Mouse (Mus musculus): Measurements from ENCODE around the gene Cd164l2.

- TF ChIP-seq CTCF (IDR thresholded peaks at IDR 0.05; ENCODE audit: control insufficient read depth, insufficient read depth, insufficient read length) (no peak), MAX (IDR thresholded peaks at IDR 0.05) (no peak), USF1 (IDR thresholded peaks at IDR 0.05; ENCODE audit: low read depth) (no peak), MYOG (IDR thresholded peaks at IDR 0.05; ENCODE audit: control insufficient read depth, extremely low read depth, insufficient read length) (no peak), MYOD1 (IDR thresholded peaks at IDR 0.05; ENCODE audit: control insufficient read depth, insufficient read length, low read depth) (no peak)
Measured at GRCm38 (mm10) chr4:133213268-133213590, 1.3 kb downstream of the Cd164l2 start.
